Mouse (Mus musculus) CH12.LX (cell line): ENCODE results near the gene Snx4. TPM values are rescaled to one million over a fixed set of nuclear protein-coding genes. Genes with fewer than 3 reads are reported as not detected.

ENCODE experiments used
- DNase-seq: peaks from one replicate; pipeline ENCODE4 v3.0.0-alpha.2; 2013; ENCODE audit errors: extremely low read depth
- H3K27ac ChIP-seq: 2 replicates; pipeline ENCODE4 v1.5.1; 2012; ENCODE audit warnings: low read depth, mild to moderate bottlenecking, control low read depth, moderate library complexity; ENCODE audit not compliant: insufficient read depth
- H3K27me3 ChIP-seq: replicated peaks from 2 replicates; pipeline ENCODE3; 2012; ENCODE audit warnings: inconsistent platforms
- H3K36me3 ChIP-seq, 2 experiments: replicated peaks in 1 of 2; 2 replicates each; pipeline versions ENCODE3 to v1.6.1; 2012; ENCODE audit warnings: inconsistent platforms in 1 of 2, low read length in 1 of 2, mild to moderate bottlenecking in 1 of 2, mixed read lengths in 1 of 2, moderate library complexity in 1 of 2; ENCODE audit not compliant: control insufficient read depth in 1 of 2, insufficient read depth in 1 of 2
- H3K4me1 ChIP-seq, 2 experiments: 2 replicates each; pipeline ENCODE4 v1.6.1; 2012; ENCODE audit warnings: inconsistent platforms in 1 of 2, moderate library complexity in 1 of 2; ENCODE audit not compliant: insufficient read depth in 2 of 2, control insufficient read depth in 1 of 2
- H3K4me2 ChIP-seq: 2 replicates; pipeline ENCODE4 v1.6.1; 2012; ENCODE audit warnings: low read depth, mild to moderate bottlenecking, control low read depth; ENCODE audit not compliant: poor library complexity, insufficient read depth, severe bottlenecking
- H3K4me3 ChIP-seq, 3 experiments: fragments of 150-350 bp in 1 of 3; sonication (generic) in 1 of 3; replicated peaks in 1 of 3; 2 replicates each; pipeline versions ENCODE3 to v1.5.1; 2011 to 2012; ENCODE audit warnings: low read depth in 2 of 3, low read length in 2 of 3, mild to moderate bottlenecking in 2 of 3, moderate library complexity in 2 of 3, control low read depth in 1 of 3, improper control_type of control experiment in 1 of 3, inconsistent platforms in 1 of 3, mixed read lengths in 1 of 3; ENCODE audit not compliant: poor library complexity in 1 of 3
- H3K79me2 ChIP-seq: replicated peaks from 2 replicates; pipeline ENCODE4 v1.6.1; 2012; ENCODE audit warnings: mild to moderate bottlenecking, moderate library complexity; ENCODE audit not compliant: control insufficient read depth, poor library complexity, insufficient read depth, severe bottlenecking; ENCODE audit errors: extremely low read depth
- H3K9ac ChIP-seq: 2 replicates; pipeline ENCODE4 v1.6.1; 2012; ENCODE audit warnings: low read depth, mild to moderate bottlenecking, control low read depth, moderate library complexity; ENCODE audit not compliant: insufficient read depth
- H3K9me3 ChIP-seq: replicated peaks from 2 replicates; pipeline ENCODE3; 2012; ENCODE audit warnings: low read length, inconsistent platforms, mixed read lengths
- BHLHE40 ChIP-seq: IDR thresholded peaks from 2 replicates; pipeline ENCODE4 v1.6.1; 2011; ENCODE audit warnings: mild to moderate bottlenecking, low read depth, low read length, improper control_type of control experiment
- CHD2 ChIP-seq: IDR thresholded peaks from 2 replicates; pipeline ENCODE4 v1.6.1; 2011; ENCODE audit warnings: low read length, improper control_type of control experiment
- E2F4 ChIP-seq: IDR thresholded peaks from 2 replicates; pipeline ENCODE4 v1.6.1; 2011; ENCODE audit warnings: low read depth, low read length, improper control_type of control experiment; ENCODE audit not compliant: insufficient replicate concordance
- ETS1 ChIP-seq: conservative IDR thresholded peaks from 2 replicates; pipeline ENCODE4 v1.6.1; 2012; ENCODE audit warnings: low read depth, mild to moderate bottlenecking, inconsistent platforms, low read length, improper control_type of control experiment, moderate library complexity
- GABPA ChIP-seq: IDR thresholded peaks from 2 replicates; pipeline ENCODE4 v1.6.1; 2012; ENCODE audit warnings: low read depth, low read length, improper control_type of control experiment, inconsistent platforms; ENCODE audit not compliant: insufficient replicate concordance
- HCFC1 ChIP-seq: IDR thresholded peaks from 2 replicates; pipeline ENCODE4 v1.6.1; 2012; ENCODE audit warnings: low read depth, mild to moderate bottlenecking, inconsistent platforms, low read length, improper control_type of control experiment
- IRF4 ChIP-seq: IDR thresholded peaks from 2 replicates; pipeline ENCODE4 v1.6.1; 2014; ENCODE audit warnings: low read depth, mild to moderate bottlenecking, inconsistent platforms, low read length, improper control_type of control experiment
- JUN ChIP-seq: IDR thresholded peaks from 2 replicates; pipeline ENCODE4 v1.6.1; 2011; ENCODE audit warnings: low read depth, mild to moderate bottlenecking, low read length, improper control_type of control experiment, moderate library complexity; ENCODE audit not compliant: insufficient read depth
- JUND ChIP-seq: conservative IDR thresholded peaks from 2 replicates; pipeline ENCODE4 v1.6.1; 2011; ENCODE audit warnings: low read depth, low read length, improper control_type of control experiment
- NRF1 ChIP-seq: IDR thresholded peaks from 2 replicates; pipeline ENCODE4 v1.6.1; 2014; ENCODE audit warnings: low read depth, mild to moderate bottlenecking, inconsistent platforms, low read length, improper control_type of control experiment, moderate library complexity
- POLR2A ChIP-seq: IDR thresholded peaks from 2 replicates; pipeline ENCODE4 v1.6.1; 2011; ENCODE audit warnings: low read depth, mild to moderate bottlenecking, improper control_type of control experiment, low read length
- SMC3 ChIP-seq: IDR thresholded peaks from 2 replicates; pipeline ENCODE4 v1.6.1; 2011; ENCODE audit warnings: low read depth, low read length, improper control_type of control experiment
- UBTF ChIP-seq: IDR thresholded peaks from 2 replicates; pipeline ENCODE4 v1.6.1; 2012; ENCODE audit warnings: low read depth, mild to moderate bottlenecking, inconsistent platforms, low read length, improper control_type of control experiment, moderate library complexity
- USF1 ChIP-seq: IDR thresholded peaks from 2 replicates; pipeline ENCODE4 v1.6.1; 2014; ENCODE audit warnings: low read depth, mild to moderate bottlenecking, inconsistent platforms, low read length, improper control_type of control experiment
- USF2 ChIP-seq: conservative IDR thresholded peaks from 2 replicates; pipeline ENCODE4 v1.6.1; 2011; ENCODE audit warnings: low read depth, low read length, improper control_type of control experiment
- ZKSCAN1 ChIP-seq: IDR thresholded peaks from 2 replicates; pipeline ENCODE4 v1.6.1; 2012; ENCODE audit warnings: low read depth, inconsistent platforms, low read length, improper control_type of control experiment, borderline replicate concordance
- ZMIZ1 ChIP-seq: IDR thresholded peaks from 2 replicates; pipeline ENCODE4 v1.6.1; 2012; ENCODE audit warnings: low read depth, mild to moderate bottlenecking, inconsistent platforms, low read length, improper control_type of control experiment
- ZNF384 ChIP-seq: IDR thresholded peaks from 2 replicates; pipeline ENCODE4 v1.6.1; 2012; ENCODE audit warnings: low read depth, low read length, improper control_type of control experiment, inconsistent platforms
- dilution Hi-C: fragments of 300-500 bp; cut with MboI; formaldehyde crosslinking; loops from 2 replicates; pipeline ENCODE4 v1.14.3; 2020; ENCODE audit warnings: low sequenced_read_pairs; ENCODE audit not compliant: extremely low pct_unique_long_range_greater_than_20kb, extremely low pct_ligation_motif_present
- in situ Hi-C: fragments of 300-500 bp; cut with MboI; formaldehyde crosslinking; loops from 3 replicates; pipeline ENCODE4 v1.14.3; 2019; ENCODE audit warnings: low sequenced_read_pairs, low pct_ligation_motif_present, low pct_unique_long_range_greater_than_20kb, mixed read lengths
- polyA plus RNA-seq: library from polyadenylated mRNA; unstranded; fragments of >175 nt; gene quantifications from 2 replicates; pipeline ENCODE4 v1.2.1, GENCODE M21; 2012; ENCODE audit warnings: low read depth; ENCODE audit not compliant: insufficient read length
- total RNA-seq, 2 experiments: library from RNA; depleted of rRNA; stranded (reverse); fragments of 300-350 nt in 1 of 2; fragments of >200 nt in 1 of 2; gene quantifications; 2 replicates each; pipeline ENCODE4 v1.2.3; 2012 to 2014

Snx4 gene
- total and polyA plus RNA-seq, 3 experiments, result 77.9 to 168 (median 105) TPM

DNA sequence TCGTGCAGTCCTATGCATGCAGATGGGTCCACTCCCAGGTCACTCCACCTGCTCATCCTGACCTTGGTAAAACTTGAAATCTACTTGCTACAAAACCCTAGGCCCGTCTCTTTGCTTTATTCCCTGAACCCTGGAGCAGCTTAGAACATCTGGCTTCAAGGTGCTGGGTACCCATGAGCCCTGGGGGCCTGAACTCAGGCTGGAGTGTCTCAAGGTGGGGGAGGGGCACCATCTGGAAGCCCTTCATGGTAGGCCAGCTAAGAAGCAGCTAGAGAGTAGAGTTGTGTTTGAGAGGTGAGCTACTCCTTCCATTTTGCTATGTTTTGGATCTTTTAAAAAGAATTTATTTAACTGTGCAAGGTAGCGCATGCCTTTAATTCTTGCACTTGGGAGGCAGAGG lies 57.8 kb downstream of the Snx4 start:
- Histone ChIP-seq H3K79me2 (no peaks in the 10 kb centered on the region), H3K9ac (no peak overlapping the region), H3K4me2 (no peak overlapping the region), H3K4me3 (no peak overlapping the region), H3K4me1 (peaks cover 0 to 4% of the 10 kb centered on the region in 2 experiments; a peak in 1 of 4 replicates), H3K27me3 (no peaks in the 10 kb centered on the region), H3K9me3 (peaks cover 7% of the 10 kb centered on the region), H3K27ac (no peak overlapping the region), H3K36me3 (peaks cover 4 to 19% of the 10 kb centered on the region in 2 experiments)
- DNase-seq, result no peak
- in situ Hi-C loops, result loop anchor here (10.0 to 25.0 kb wide), 2 partner anchors 436 to 653 kb away; partner anchors contain the start of gene Umps
- TF ChIP-seq UBTF, result no peak
- TF ChIP-seq USF2, result no peak
- TF ChIP-seq JUND, result no peak
- no peak for TF ChIP-seq CHD2
- TF ChIP-seq BHLHE40, result no peak
- TF ChIP-seq SMC3, result no peak
- TF ChIP-seq POLR2A, result no peak
- no peak for TF ChIP-seq NRF1
- TF ChIP-seq ZNF384, result no peak
- no peak for TF ChIP-seq ZMIZ1
- no peak for TF ChIP-seq E2F4
- no peak for TF ChIP-seq GABPA
- no peak for TF ChIP-seq USF1
- no peak for TF ChIP-seq HCFC1
- no peak for TF ChIP-seq IRF4
- TF ChIP-seq JUN, result no peak
- no peak for TF ChIP-seq ZKSCAN1
- dilution Hi-C loops, result no loop called here

DNA sequence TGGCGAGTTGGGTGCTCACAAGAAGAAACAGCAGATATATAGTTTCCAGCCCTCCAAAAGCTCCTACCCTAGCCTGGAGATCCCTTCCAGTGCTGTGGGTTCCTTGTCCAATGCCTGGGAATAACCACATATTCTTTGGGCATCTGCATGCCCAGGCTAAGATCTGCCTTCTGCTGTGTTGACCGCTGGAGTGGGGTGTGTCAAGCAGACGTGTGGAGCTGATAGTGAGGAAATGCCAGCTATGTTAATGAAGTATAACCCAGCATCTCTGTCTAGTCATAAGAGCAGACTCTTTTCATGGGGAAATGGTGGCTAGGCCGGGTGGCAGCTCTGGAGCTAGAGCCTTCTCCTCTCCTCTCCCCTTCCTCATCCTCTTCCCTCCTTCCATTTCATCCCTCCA lies 64.4 kb downstream of the Snx4 start:
- H3K9ac ChIP-seq, result no peak overlapping the region
- no peaks in the 10 kb centered on the region for H3K27me3 ChIP-seq
- H3K79me2 ChIP-seq, result no peaks in the 10 kb centered on the region
- H3K4me2 ChIP-seq, result no peak overlapping the region
- H3K4me1 ChIP-seq, result peaks cover 7 to 19% of the 10 kb centered on the region in 2 experiments
- DNase-seq, result no peak
- dilution Hi-C loops, result no loop called here
- in situ Hi-C loops, result loop anchor here (25.0 kb wide), 1 partner anchor 647 kb away; the partner anchor contains the start of gene Umps
- H3K9me3 ChIP-seq, result peaks cover 7% of the 10 kb centered on the region
- H3K4me3 ChIP-seq, result no peak overlapping the region
- TF ChIP-seq ETS1 (no peak), POLR2A (no peak)
- H3K27ac ChIP-seq, result no peak overlapping the region
- H3K36me3 ChIP-seq, result no peaks in the 10 kb centered on the region
